Mouse (Mus musculus): ENCODE measurements around the gene Abhd2.

DNA sequence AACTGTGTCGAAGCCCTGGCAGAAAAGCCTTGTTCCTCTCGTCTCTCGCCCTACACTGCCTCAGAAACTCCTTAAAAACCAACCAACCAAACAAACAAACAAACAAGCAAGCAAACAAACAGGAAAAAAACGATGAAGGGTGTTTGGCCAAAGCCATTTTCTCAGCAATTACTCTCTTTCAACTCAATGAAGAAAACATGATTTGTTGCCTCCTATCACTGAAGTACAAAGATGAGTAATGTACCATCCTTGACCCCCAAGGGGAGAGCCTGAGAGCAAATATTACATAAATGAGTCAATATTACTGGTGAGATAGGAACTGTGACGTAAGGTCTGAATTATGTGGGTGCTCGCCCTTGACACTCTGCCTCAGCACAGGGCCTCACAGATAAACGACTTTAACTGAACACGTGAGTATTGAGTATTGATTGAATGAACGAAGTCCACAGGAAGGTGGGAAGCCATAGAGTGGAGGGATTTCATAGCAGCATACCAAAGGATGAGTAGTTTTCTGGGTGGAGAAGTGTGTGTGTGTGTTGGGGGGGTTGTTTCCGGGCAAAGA is 13.9 kb upstream of the Abhd2 start:
- TF ChIP-seq GATA1 (IDR thresholded peaks at IDR 0.05; ENCODE audit: low read length) (no peak), TAL1 (IDR thresholded peaks at IDR 0.05; ENCODE audit: low read length) (no peak)

All from erythroblast, embryonic 14.5 days (primary cell).